Mouse (Mus musculus): ENCODE measurements around the gene Plcd3. TPM values are rescaled to one million over a fixed set of nuclear protein-coding genes. Genes with fewer than 3 reads are reported as not detected.

Gene Plcd3
- total and polyA plus RNA-seq, 2 experiments from 2014 or later: 4.8 to 13.8 TPM

DNA sequence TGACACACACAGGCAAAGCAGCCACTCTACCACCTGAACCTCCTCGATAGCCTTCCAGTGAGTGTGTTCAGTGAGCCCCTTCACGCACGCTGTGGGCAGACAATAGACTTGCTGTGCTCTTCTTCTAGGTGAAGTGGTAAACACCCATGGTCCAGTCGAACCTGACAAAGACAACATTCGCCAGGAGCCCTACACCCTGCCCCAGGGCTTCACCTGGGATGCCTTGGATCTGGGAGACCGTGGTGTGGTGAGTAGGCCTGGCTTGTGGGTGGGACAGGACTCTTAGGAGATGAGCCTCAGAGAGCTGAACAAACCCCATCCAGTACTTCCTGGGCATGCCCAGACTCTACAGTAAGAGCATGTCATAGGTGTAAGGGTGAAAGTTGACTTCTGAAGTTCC is 49.4 kb downstream of the Plcd3 start:
- no peak overlapping the region for H3K9ac ChIP-seq (replicated peaks; ENCODE audit: low read length)

DNA sequence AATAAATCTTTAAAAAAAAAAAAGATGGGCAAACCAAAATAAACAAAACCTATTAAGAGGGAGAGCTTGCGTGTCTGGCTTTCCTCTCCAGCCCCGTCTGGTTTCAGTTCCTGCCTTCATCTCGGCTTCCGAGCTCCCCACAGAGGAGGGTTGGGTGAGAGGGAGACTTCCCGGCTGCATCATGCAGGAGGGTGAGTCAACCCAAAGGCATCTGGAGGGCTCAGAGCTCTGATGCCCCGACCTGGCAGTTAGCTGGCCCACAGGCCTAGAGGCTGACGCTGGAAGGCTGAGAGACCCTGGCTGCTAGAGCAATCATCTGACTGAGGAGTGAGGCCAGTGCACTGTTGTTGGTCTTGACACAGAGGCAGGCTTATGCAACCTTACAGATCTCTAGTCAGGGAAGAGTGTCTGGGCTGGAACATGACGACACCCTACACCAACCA is 50.2 kb downstream of the Plcd3 start:
- H3K27me3 ChIP-seq (ENCODE audit: insufficient read depth, low read length): no peaks in the 10 kb centered on the region
- no peak overlapping the region for H3K4me2 ChIP-seq (ENCODE audit: low read depth, low read length)
- no peak overlapping the region for H3K9ac ChIP-seq (replicated peaks; ENCODE audit: low read length)
- H3K4me1 ChIP-seq (ENCODE audit: insufficient read depth, low read length): no peaks in the 10 kb centered on the region
- no peak for ATAC-seq
- H3K4me3 ChIP-seq (ENCODE audit: low read length): no peak overlapping the region
- no peaks in the 10 kb centered on the region for H3K9me3 ChIP-seq (ENCODE audit: low read length)
- peaks cover 43% of the 10 kb centered on the region for H3K36me3 ChIP-seq (ENCODE audit: insufficient read depth, low read length)
- no peak for TF ChIP-seq CTCF (IDR thresholded peaks at IDR 0.05; ENCODE audit: low read depth)
- H3K27ac ChIP-seq: peak overlapping the region; percentile 26; the same call in 1 of the 2 replicates
- WGBS: 78% methylated on average over 8 of the region's 8 CpGs
- DNase-seq (ENCODE audit: low spot score): no peak

More for the DNA sequence above, 49.4 kb downstream of the Plcd3 start:
- Histone ChIP-seq H3K9me3 (ENCODE audit: low read length) (no peaks in the 10 kb centered on the region), H3K27me3 (ENCODE audit: insufficient read depth, low read length) (no peaks in the 10 kb centered on the region), H3K4me1 (ENCODE audit: insufficient read depth, low read length) (no peaks in the 10 kb centered on the region), H3K4me3 (ENCODE audit: low read length) (no peak overlapping the region), H3K36me3 (ENCODE audit: insufficient read depth, low read length) (peaks cover 45% of the 10 kb centered on the region), H3K4me2 (ENCODE audit: low read depth, low read length) (no peak overlapping the region), H3K27ac (peak overlapping the region; percentile 26; the same call in 1 of the 2 replicates)
- no peak for ATAC-seq
- DNase-seq (ENCODE audit: low spot score): no peak
- TF ChIP-seq CTCF (IDR thresholded peaks at IDR 0.05; ENCODE audit: low read depth): no peak
- WGBS: 94% methylated on average over 6 of the region's 6 CpGs

DNA sequence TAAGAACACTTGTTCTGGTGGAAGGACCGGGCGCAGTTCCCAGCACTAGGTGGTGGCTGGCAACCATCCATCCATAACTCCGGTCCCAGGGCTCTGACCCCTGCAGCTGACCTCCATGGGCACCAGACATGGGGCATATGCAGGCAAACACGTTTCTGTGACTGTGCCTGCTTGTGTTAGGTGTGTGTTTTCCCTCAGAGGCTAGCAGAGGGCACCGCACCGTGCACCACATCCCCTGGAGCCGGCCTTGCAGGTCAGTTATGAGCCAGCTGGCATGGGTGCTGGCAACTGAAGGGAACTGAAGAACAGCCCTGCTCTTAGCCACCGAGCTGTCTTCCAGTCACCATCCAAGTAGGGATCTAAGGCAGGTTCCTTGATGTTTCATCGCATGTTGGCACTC is 51.3 kb downstream of the Plcd3 start:
- Histone ChIP-seq H3K4me3 (ENCODE audit: low read length) (no peak overlapping the region), H3K9ac (replicated peaks; ENCODE audit: low read length) (no peak overlapping the region), H3K36me3 (ENCODE audit: insufficient read depth, low read length) (peaks cover 43% of the 10 kb centered on the region), H3K9me3 (ENCODE audit: low read length) (no peaks in the 10 kb centered on the region), H3K4me1 (ENCODE audit: insufficient read depth, low read length) (no peaks in the 10 kb centered on the region), H3K27ac (no peak overlapping the region), H3K4me2 (ENCODE audit: low read depth, low read length) (no peak overlapping the region), H3K27me3 (ENCODE audit: insufficient read depth, low read length) (no peaks in the 10 kb centered on the region)
- no peak for TF ChIP-seq CTCF (IDR thresholded peaks at IDR 0.05; ENCODE audit: low read depth)
- DNase-seq (ENCODE audit: low spot score) (no peak), ATAC-seq (no peak)
- WGBS: 80% methylated on average over 9 of the region's 9 CpGs

DNA sequence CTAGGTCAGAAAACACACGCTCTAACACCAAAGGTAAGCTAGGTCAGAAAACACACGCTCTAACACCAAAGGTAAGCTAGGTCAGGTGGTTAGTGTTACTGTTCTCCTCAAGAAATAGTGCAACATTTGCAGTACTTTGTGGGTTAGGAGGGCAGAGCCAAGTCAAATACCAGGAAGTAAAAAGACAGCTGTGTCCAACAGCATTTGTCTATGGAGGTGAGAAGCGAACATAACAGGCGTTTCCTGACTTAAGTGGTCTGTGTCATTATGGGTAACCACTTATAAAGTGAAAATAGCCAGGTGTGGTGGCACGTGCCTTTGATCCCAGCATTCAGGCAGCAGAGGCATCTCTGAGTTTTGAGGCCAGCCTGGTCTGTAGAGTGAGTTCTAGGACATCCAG is 51.8 kb downstream of the Plcd3 start:
- no peak for DNase-seq (ENCODE audit: low spot score)
- Histone ChIP-seq H3K9me3 (ENCODE audit: low read length) (no peaks in the 10 kb centered on the region), H3K27me3 (ENCODE audit: insufficient read depth, low read length) (no peaks in the 10 kb centered on the region), H3K4me3 (ENCODE audit: low read length) (no peak overlapping the region), H3K27ac (no peak overlapping the region), H3K36me3 (ENCODE audit: insufficient read depth, low read length) (peaks cover 47% of the 10 kb centered on the region), H3K4me2 (ENCODE audit: low read depth, low read length) (no peak overlapping the region), H3K4me1 (ENCODE audit: insufficient read depth, low read length) (no peaks in the 10 kb centered on the region), H3K9ac (replicated peaks; ENCODE audit: low read length) (no peak overlapping the region)
- 98% methylated on average over 5 of the region's 5 CpGs for WGBS
- no peak for TF ChIP-seq CTCF (IDR thresholded peaks at IDR 0.05; ENCODE audit: low read depth)
- no peak for ATAC-seq

DNA sequence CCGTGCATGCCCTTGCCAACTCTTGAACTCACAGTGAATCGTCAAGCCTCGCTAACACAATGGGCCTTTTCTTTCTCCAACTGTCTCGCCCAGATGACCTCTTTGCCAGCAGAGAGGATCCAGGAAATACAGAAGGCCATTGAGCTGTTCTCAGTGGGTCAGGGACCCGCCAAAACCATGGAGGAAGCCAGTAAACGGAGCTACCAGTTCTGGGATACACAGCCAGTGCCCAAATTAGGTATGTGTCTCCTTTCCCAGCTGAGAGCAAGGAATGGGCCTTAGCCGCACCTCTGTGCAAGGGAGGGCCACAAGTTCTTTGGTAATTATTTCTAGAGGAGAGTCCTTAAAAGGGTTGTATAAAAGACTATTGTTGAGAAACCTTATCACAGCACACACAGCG is 55.2 kb downstream of the Plcd3 start:
- Histone ChIP-seq H3K36me3 (ENCODE audit: insufficient read depth, low read length) (peaks cover 44% of the 10 kb centered on the region), H3K9me3 (ENCODE audit: low read length) (no peaks in the 10 kb centered on the region), H3K4me2 (ENCODE audit: low read depth, low read length) (no peak overlapping the region), H3K4me1 (ENCODE audit: insufficient read depth, low read length) (no peaks in the 10 kb centered on the region), H3K4me3 (ENCODE audit: low read length) (no peak overlapping the region), H3K9ac (replicated peaks; ENCODE audit: low read length) (no peak overlapping the region), H3K27me3 (ENCODE audit: insufficient read depth, low read length) (no peaks in the 10 kb centered on the region), H3K27ac (no peak overlapping the region)
- no peak for DNase-seq (ENCODE audit: low spot score)
- no peak for ATAC-seq
- no peak for TF ChIP-seq CTCF (IDR thresholded peaks at IDR 0.05; ENCODE audit: low read depth)
- WGBS: 41% methylated on average over 8 of the region's 8 CpGs

DNA sequence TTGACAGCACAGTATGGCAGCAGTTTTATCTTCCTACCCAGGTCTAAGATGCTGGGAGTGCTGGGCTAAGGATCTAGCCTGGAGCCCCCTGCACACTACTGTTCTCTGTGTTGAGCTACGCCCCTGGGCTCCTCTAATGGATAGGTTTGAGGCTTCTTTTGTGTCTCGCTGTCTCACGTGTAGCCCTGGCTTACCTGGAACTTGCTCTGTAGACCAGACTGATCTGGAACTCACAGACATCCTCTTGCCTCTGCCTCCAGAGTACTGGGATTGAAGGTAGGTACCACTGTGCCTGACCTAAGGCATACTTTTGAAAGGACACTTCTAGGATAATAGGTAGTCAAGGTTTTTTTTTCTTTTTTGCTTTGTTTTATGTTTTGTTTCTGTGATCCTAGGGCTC is 57.5 kb downstream of the Plcd3 start:
- Histone ChIP-seq H3K9me3 (ENCODE audit: low read length) (no peaks in the 10 kb centered on the region), H3K27me3 (ENCODE audit: insufficient read depth, low read length) (no peaks in the 10 kb centered on the region), H3K4me2 (ENCODE audit: low read depth, low read length) (no peak overlapping the region), H3K4me1 (ENCODE audit: insufficient read depth, low read length) (no peaks in the 10 kb centered on the region), H3K27ac (no peak overlapping the region), H3K9ac (replicated peaks; ENCODE audit: low read length) (no peak overlapping the region), H3K4me3 (ENCODE audit: low read length) (no peak overlapping the region), H3K36me3 (ENCODE audit: insufficient read depth, low read length) (peaks cover 35% of the 10 kb centered on the region)
- WGBS: 94% methylated on average over 3 of the region's 3 CpGs
- TF ChIP-seq CTCF (IDR thresholded peaks at IDR 0.05; ENCODE audit: low read depth): no peak
- DNase-seq (ENCODE audit: low spot score): no peak
- no peak for ATAC-seq

DNA sequence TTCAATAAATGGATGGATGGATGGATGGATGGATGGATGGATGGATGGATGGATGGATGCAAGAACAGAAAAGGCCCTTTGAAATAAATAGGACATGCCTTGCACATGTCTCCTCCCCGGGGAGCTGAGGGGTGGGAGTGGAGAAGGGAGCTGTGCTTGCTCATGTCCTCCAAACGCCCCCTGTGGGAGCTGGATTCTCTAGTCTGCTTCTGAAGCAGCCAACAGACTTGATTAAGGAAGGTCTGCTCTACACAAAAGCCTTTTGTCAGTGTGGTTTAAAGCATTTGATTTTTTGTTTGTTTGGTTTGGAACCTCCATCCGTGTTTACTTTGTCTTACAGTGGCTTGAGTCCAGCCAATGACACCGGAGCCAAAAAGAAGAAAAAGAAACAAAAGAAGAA is 58.6 kb downstream of the Plcd3 start:
- Histone ChIP-seq H3K4me2 (ENCODE audit: low read depth, low read length) (no peak overlapping the region), H3K9me3 (ENCODE audit: low read length) (no peaks in the 10 kb centered on the region), H3K9ac (replicated peaks; ENCODE audit: low read length) (no peak overlapping the region), H3K36me3 (ENCODE audit: insufficient read depth, low read length) (peaks cover 36% of the 10 kb centered on the region), H3K27me3 (ENCODE audit: insufficient read depth, low read length) (no peaks in the 10 kb centered on the region), H3K4me1 (ENCODE audit: insufficient read depth, low read length) (no peaks in the 10 kb centered on the region), H3K4me3 (ENCODE audit: low read length) (no peak overlapping the region), H3K27ac (no peak overlapping the region)
- no peak for ATAC-seq
- peak; percentile 19; the same call in 1 of the 2 replicates for TF ChIP-seq CTCF (IDR thresholded peaks at IDR 0.05; ENCODE audit: low read depth)
- peak; percentile 43 for DNase-seq (ENCODE audit: low spot score)
- 64% methylated on average over 4 of the region's 4 CpGs for WGBS

Measured in hindbrain, postnatal 0 days (tissue).